Mouse (Mus musculus) megakaryocyte, embryonic 14.5 days (primary cell): ENCODE data around the gene Map2k5. TPM values are rescaled to one million over a fixed set of nuclear protein-coding genes. Genes with fewer than 3 reads are reported as not detected.

Experiments used
- H3K27me3 ChIP-seq: replicated peaks from 2 replicates; pipeline ENCODE3; 2012; ENCODE audit warnings: inconsistent platforms
- H3K36me3 ChIP-seq: replicated peaks from 2 replicates; pipeline ENCODE3; 2012; ENCODE audit warnings: low read length, inconsistent platforms, mixed read lengths
- H3K4me1 ChIP-seq: 2 replicates; pipeline ENCODE4 v1.6.1; 2012; ENCODE audit warnings: inconsistent platforms
- H3K4me3 ChIP-seq: replicated peaks from 2 replicates; pipeline ENCODE3; 2012; ENCODE audit warnings: moderate library complexity, mild to moderate bottlenecking, inconsistent platforms
- H3K9me3 ChIP-seq: 2 replicates; pipeline ENCODE4 v1.6.1; 2012; ENCODE audit warnings: inconsistent platforms
- FLI1 ChIP-seq: IDR thresholded peaks from 2 replicates; pipeline ENCODE4 v1.6.1; 2012; ENCODE audit warnings: low read length, inconsistent platforms, mixed read lengths
- GATA1 ChIP-seq: IDR thresholded peaks from 3 replicates; pipeline ENCODE4 v1.6.1; 2012; ENCODE audit warnings: mixed read lengths, low read length, inconsistent platforms, borderline replicate concordance
- polyA plus RNA-seq: library from polyadenylated mRNA; stranded (reverse); fragments of >175 nt; gene quantifications from 2 replicates; pipeline ENCODE4 v1.2.3, GENCODE M21; 2012; ENCODE audit warnings: low replicate concordance; ENCODE audit not compliant: insufficient read depth

The Map2k5 gene
- polyA plus RNA-seq, 1 experiment: 31.6 TPM

DNA sequence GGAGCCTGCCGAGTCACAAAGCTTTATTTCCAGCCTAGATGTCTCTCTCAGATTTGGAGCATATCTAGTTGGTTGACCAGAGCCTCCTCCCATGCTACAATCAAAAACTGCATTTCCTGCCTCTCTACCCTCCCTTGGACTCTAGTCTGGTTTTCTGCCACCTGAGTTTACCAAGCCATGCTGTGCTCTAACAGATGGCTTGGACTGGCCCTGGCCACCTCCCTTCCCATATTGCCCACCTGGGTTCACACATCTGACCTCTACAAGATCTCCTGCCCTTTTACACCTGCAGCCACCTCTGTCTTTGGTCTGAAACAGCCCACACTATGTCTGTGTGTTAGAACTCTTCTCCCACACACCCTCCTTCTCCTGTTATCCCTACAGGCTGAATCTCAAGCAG is 29.6 kb downstream of the Map2k5 start:
- Histone ChIP-seq H3K36me3 (peaks cover 47% of the 10 kb centered on the region), H3K9me3 (no peaks in the 10 kb centered on the region), H3K4me3 (no peak overlapping the region), H3K27me3 (no peaks in the 10 kb centered on the region), H3K4me1 (peaks cover 24% of the 10 kb centered on the region)
- TF ChIP-seq GATA1 (no peak), FLI1 (no peak)

DNA sequence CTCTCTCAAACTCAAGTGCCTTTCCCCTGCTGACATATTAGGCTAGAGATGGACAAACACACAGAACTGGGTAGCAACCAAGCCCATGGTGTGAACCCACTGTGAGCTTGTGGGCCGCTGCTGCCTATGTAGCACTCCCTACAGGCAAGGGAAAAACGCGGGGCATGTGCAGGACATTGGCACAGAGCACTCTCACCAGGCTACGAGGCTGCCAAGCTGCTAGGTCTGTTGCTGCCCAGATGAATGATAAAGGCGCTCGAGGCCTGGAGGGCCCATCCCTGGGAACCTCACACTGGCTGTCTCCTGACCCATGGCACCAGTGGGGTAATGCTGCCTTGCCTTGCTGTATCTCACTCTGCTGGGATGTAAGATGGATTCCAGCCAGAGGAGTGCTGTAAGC is 31.7 kb downstream of the Map2k5 start:
- Histone ChIP-seq H3K36me3 (peaks cover 62% of the 10 kb centered on the region), H3K9me3 (no peaks in the 10 kb centered on the region), H3K27me3 (no peaks in the 10 kb centered on the region), H3K4me1 (peaks cover 28% of the 10 kb centered on the region), H3K4me3 (no peak overlapping the region)
- TF ChIP-seq GATA1 (no peak), FLI1 (no peak)

DNA sequence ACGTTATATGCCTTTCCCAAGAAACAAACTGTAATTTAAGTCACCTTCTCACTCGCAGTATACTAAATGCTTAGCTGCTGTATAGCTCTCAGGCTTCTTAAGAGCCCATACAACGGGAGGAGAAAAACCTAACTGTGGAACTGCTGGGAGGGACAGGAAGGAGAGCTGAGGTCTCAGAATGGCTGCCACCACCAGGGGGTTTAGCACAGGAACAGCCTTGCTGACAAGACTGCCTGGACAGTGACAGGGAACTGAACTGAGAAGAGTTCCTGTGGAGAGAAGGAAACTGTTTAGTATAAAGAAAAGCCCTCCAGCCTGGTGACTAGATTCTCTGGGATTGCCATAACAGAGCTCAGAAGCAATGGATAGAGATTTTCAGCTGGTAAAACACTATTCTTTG is 35.9 kb downstream of the Map2k5 start:
- H3K9me3 ChIP-seq: no peaks in the 10 kb centered on the region
- TF ChIP-seq FLI1 (no peak), GATA1 (no peak)
- H3K27me3 ChIP-seq: no peaks in the 10 kb centered on the region
- no peak overlapping the region for H3K4me3 ChIP-seq
- H3K36me3 ChIP-seq: peaks cover 80% of the 10 kb centered on the region
- H3K4me1 ChIP-seq: peaks cover 11% of the 10 kb centered on the region

DNA sequence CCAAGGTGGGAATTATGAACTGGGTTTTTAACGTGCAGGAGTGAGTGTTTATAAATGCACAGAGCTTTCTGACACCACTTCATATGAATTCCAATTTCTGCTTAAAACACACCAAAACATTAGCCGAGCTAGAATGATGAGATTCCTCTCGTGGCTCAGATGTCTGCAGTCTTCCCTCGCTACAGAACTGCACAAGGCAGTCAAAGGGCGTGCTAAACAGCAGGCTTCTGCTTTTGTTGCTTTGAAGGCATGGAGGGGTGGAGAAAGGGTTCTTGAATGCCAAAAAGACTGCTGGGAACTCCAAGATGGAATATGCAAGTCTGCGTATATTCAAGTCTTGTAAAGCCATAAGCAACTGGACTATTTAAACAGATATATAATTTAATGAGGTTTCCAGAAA is 38.4 kb downstream of the Map2k5 start:
- no peak for TF ChIP-seq GATA1
- TF ChIP-seq FLI1: no peak
- Histone ChIP-seq H3K9me3 (no peaks in the 10 kb centered on the region), H3K4me3 (no peak overlapping the region), H3K36me3 (peaks cover 89% of the 10 kb centered on the region), H3K4me1 (peaks cover 4% of the 10 kb centered on the region; the same call in 1 of the 2 replicates), H3K27me3 (no peaks in the 10 kb centered on the region)

DNA sequence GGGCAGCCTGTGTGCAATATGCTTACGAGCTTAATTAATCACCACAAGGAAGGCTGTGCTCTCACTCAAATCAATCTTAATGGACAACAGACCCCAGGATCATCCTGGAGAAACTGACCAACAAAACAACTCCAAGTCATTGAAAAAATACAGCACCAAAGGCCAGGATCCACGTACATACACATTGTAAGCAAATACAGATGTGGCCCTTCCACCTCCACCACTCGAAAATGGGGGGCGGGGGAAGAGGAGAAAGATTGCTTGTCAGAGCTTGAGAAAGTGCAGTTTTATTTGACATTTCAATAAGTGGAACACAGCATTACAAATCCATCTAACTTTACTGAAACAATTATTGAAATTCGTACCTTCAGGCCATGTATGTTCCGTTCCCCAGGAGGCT is 39.0 kb downstream of the Map2k5 start:
- 0 out of 2 replicates have a peak, but pooled peaks cover 1% of the 10 kb centered on the region for H3K9me3 ChIP-seq
- H3K4me3 ChIP-seq: no peak overlapping the region
- TF ChIP-seq FLI1: no peak
- TF ChIP-seq GATA1: no peak
- H3K36me3 ChIP-seq: peaks cover 89% of the 10 kb centered on the region
- no peaks in the 10 kb centered on the region for H3K27me3 ChIP-seq
- H3K4me1 ChIP-seq: peaks cover 4% of the 10 kb centered on the region; the same call in 1 of the 2 replicates

DNA sequence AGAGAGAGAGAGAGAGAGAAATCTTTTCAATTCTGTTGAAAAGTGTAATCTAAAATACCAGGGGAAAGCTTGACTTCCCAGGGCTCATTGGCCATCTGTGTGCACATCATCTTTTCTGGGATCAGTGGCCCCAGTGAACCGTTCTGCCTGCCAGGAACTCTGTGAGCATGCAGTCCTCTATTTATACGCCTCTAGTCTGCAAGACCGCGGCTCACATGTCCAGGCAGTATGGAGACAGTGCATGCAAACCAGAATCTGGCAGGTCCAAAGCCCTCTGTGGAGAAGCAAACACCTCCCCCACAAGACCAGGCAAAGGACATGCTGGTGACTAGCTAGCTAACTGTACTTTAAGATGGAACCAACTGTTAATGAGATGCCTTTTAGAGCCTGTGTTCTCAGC is 41.9 kb downstream of the Map2k5 start:
- 0 out of 2 replicates have a peak, but pooled peaks cover 9% of the 10 kb centered on the region for H3K9me3 ChIP-seq
- H3K4me1 ChIP-seq: no peaks in the 10 kb centered on the region
- H3K36me3 ChIP-seq: peaks cover 93% of the 10 kb centered on the region
- TF ChIP-seq FLI1: no peak
- TF ChIP-seq GATA1: no peak
- H3K27me3 ChIP-seq: no peaks in the 10 kb centered on the region
- no peak overlapping the region for H3K4me3 ChIP-seq

DNA sequence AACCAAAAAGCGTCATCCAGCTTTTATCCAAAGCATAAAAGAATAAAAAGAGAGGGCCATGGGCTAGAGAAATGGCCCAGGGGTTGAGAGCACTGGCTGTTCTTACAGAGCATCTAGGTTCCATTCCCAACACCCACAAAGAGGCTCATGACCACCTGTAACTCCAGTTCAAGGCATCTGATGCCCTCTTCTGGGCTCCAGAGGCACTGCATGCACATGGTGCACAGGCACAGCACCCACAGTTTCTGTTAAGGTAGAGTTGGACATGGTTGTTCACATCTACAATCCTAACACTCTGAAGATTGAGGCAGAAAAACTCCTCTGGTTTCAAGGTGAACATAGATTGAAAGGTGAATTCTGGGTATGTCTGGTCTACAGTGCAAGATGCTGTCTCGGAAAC is 44.6 kb downstream of the Map2k5 start:
- TF ChIP-seq GATA1 (no peak), FLI1 (no peak)
- 0 out of 2 replicates have a peak, but pooled peaks cover 9% of the 10 kb centered on the region for H3K9me3 ChIP-seq
- H3K36me3 ChIP-seq: peaks cover 97% of the 10 kb centered on the region
- no peaks in the 10 kb centered on the region for H3K27me3 ChIP-seq
- H3K4me1 ChIP-seq: no peaks in the 10 kb centered on the region
- H3K4me3 ChIP-seq: no peak overlapping the region

DNA sequence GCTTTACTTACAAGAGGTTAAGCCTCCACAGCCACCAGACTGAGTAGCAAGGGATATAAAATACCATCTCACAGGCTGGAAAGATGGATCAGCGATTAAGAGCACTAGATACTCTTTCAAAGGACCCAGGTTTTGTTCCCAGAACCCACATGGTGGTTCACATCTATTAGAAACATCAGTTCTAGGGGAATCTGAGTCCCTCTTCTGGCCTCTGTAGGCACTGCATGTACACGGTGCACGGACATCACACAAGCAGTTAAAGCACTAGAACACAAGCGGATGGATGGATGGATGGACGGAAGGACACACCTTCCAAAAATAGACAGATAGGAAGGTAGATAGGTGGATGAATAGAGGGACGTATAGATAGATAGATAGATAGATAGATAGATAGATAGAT is 46.5 kb downstream of the Map2k5 start:
- TF ChIP-seq GATA1: no peak
- TF ChIP-seq FLI1: no peak
- Histone ChIP-seq H3K4me1 (no peaks in the 10 kb centered on the region), H3K27me3 (no peaks in the 10 kb centered on the region), H3K36me3 (peaks cover 93% of the 10 kb centered on the region), H3K9me3 (0 out of 2 replicates have a peak, but pooled peaks cover 9% of the 10 kb centered on the region), H3K4me3 (no peak overlapping the region)

DNA sequence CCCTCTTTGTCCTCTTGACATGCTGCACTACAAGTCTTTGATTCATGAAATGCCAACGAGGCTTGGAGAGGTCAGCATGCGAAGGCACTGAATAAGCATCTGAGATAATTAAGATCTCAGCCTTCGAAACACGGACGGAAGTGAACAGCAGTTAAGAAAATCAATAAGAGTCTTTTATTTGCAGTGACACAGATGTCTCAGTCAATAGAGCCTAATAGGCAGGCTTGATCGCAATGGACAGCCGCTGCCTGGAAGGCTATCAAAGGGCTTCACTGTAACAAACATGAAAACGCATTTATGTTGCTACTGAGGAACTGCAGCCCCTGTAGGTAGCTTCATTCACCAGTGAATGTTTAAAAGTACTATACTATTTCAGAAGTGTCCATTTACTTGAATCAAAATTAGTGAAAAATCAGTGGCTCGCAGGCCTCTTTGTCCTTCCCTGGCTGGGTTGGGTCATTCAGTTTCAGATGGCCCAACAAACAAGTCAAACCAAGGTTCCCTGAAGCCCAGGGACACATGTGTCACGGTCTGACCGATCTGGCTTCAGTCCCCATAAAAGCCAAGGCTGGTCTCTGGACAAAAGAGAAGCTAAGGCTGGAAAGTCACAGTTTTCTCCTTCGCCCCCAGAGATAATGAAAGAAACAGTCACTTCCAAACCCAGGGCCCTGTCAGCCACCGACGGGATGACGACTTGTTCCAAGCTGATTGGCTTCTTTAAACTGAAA is 48.6 kb downstream of the Map2k5 start:
- Histone ChIP-seq H3K27me3 (no peaks in the 10 kb centered on the region), H3K4me3 (no peak overlapping the region), H3K9me3 (0 out of 2 replicates have a peak, but pooled peaks cover 9% of the 10 kb centered on the region), H3K36me3 (peaks cover 85% of the 10 kb centered on the region), H3K4me1 (no peaks in the 10 kb centered on the region)
- TF ChIP-seq GATA1 (no peak), FLI1 (no peak)

DNA sequence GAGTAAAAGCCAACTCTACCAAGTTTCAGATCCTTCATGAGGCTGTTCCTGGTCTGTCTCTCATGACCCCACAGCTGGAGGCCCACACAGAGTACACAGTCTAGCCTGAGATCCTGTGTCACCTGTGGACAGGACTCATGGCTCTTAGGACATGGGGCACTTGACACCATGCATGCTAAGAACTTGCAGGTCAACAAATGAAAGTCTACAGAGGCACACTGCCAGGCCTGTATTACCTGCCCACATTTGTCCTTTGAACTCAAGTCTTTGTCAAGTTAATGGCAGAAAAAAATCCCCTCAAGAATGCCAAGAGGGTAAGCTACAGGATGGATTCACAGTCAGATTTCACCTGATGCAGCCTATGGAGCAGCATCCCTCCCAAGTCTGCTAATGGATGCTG is 62.5 kb downstream of the Map2k5 start:
- Histone ChIP-seq H3K27me3 (no peaks in the 10 kb centered on the region), H3K4me1 (peaks cover 12% of the 10 kb centered on the region), H3K4me3 (no peak overlapping the region), H3K9me3 (no peaks in the 10 kb centered on the region), H3K36me3 (peaks cover 36% of the 10 kb centered on the region)
- TF ChIP-seq FLI1 (no peak), GATA1 (no peak)

DNA sequence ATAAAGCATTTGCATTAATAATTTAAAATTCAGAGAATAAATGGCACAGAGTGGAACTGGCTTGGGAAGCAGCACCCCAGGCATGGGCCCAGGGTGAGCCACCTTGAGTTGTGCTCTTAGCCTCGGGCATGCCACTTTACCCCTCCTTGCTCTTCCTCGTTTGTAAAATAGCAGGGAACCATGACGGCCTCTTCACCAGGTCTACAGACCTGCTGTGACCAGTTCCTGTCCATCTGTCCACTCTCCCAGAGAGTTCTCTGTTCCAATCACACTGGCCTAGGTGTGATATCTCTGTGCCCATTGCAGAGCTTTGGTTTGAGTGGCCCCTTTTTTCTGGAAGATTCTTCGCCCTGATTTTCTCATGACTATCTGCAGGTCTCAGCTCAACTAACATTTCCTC is 63.6 kb downstream of the Map2k5 start:
- TF ChIP-seq FLI1: no peak
- TF ChIP-seq GATA1: no peak
- no peak overlapping the region for H3K4me3 ChIP-seq
- no peaks in the 10 kb centered on the region for H3K27me3 ChIP-seq
- peaks cover 38% of the 10 kb centered on the region for H3K36me3 ChIP-seq
- peaks cover 16% of the 10 kb centered on the region for H3K4me1 ChIP-seq
- no peaks in the 10 kb centered on the region for H3K9me3 ChIP-seq
